Mouse (Mus musculus) hindbrain, postnatal 0 days (tissue): Measurements from ENCODE around the gene Alb. TPM values are rescaled to one million over a fixed set of nuclear protein-coding genes. Genes with fewer than 3 reads are reported as not detected.

Experiments
- ATAC-seq: fragments of 200-750 bp; cut with Nextera tagmentation; 2 replicates; pipeline ENCODE4 v1.8.0; 2017; ENCODE audit warnings: mild to moderate bottlenecking, moderate TSS enrichment, moderate library complexity
- DNase-seq: peaks from one replicate; pipeline ENCODE4 v3.0.0-alpha.2; 2015; ENCODE audit warnings: low spot score
- H3K27ac ChIP-seq: fragments of 300-500 bp; sonication (generic); 2 replicates; pipeline ENCODE4 v1.5.1; 2014; ENCODE audit warnings: mild to moderate bottlenecking
- H3K27me3 ChIP-seq: fragments of 300-500 bp; sonication (generic); 2 replicates; pipeline ENCODE4 v1.6.1; 2014; ENCODE audit warnings: low read length, mixed read lengths; ENCODE audit not compliant: insufficient read depth
- H3K36me3 ChIP-seq: fragments of 300-500 bp; sonication (generic); 2 replicates; pipeline ENCODE4 v1.6.1; 2014; ENCODE audit warnings: low read length, mixed read lengths; ENCODE audit not compliant: insufficient read depth
- H3K4me1 ChIP-seq: fragments of 300-500 bp; sonication (generic); 2 replicates; pipeline ENCODE4 v1.6.1; 2014; ENCODE audit warnings: antibody characterized with exemption, low read length, mixed read lengths; ENCODE audit not compliant: insufficient read depth
- H3K4me2 ChIP-seq: fragments of 300-500 bp; sonication (generic); 2 replicates; pipeline ENCODE4 v1.6.1; 2014; ENCODE audit warnings: low read depth, mild to moderate bottlenecking, low read length, moderate library complexity, mixed read lengths
- H3K4me3 ChIP-seq: fragments of 300-500 bp; sonication (generic); 2 replicates; pipeline ENCODE4 v1.5.1; 2014; ENCODE audit warnings: low read length
- H3K9ac ChIP-seq: fragments of 300-500 bp; sonication (generic); replicated peaks from 2 replicates; pipeline ENCODE4 v1.6.1; 2014; ENCODE audit warnings: mild to moderate bottlenecking, low read length, moderate library complexity, mixed read lengths
- H3K9me3 ChIP-seq: fragments of 300-500 bp; sonication (generic); 2 replicates; pipeline ENCODE4 v1.6.1; 2016; ENCODE audit warnings: low read length, mixed read lengths
- CTCF ChIP-seq: IDR thresholded peaks from 2 replicates; pipeline ENCODE4 v1.5.1; 2016; ENCODE audit warnings: antibody characterized with exemption, control low read depth, low read depth
- WGBS: fragments of 180-500 bp; shearing (Covaris S2); extraction: QIAGEN DNeasy Blood & Tissue Kit; methylation state at CpG from one replicate; pipeline ENCODE4 v1.1.7; 2014; 5-methylcytosine and 5-hydroxymethylcytosine counted together
- polyA plus RNA-seq: library from polyadenylated mRNA; unstranded; fragments of >200 nt; fragmentation: Nextera tagmentation; extraction: Ambion mirVana; gene quantifications from 2 replicates; pipeline ENCODE4 v1.2.1, GENCODE M21; 2015
- total RNA-seq: library from RNA; depleted of rRNA; stranded (reverse); fragments of >200 nt; gene quantifications from 2 replicates; pipeline ENCODE4 v1.2.3, GENCODE M21; 2014

Alb gene
- total and polyA plus RNA-seq, 2 experiments from 2014 or later = 0.21 TPM; not detected in 1

DNA sequence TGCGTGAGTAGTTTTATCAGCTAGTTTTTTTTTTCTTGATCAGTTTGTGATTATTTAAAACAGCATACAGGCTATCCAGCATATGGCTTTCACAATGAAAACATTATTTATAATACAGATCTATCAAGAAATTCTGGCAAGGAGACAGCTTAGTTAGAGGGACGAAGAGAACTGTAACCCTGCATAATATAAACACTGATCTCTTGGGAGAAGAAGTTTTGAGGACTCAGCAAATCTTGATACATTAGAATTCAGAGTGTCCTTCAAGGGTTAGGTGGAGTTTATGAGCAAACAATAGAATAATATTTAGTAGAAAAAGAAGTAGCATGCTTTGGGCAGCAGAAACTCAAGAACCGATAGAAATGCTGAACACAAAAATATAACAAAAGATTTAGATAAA is 10.1 kb downstream of the Alb start:
- no peak overlapping the region for H3K4me3 ChIP-seq
- no peak overlapping the region for H3K4me2 ChIP-seq
- ATAC-seq = no peak
- no peak for TF ChIP-seq CTCF
- DNase-seq = no peak
- no peaks in the 10 kb centered on the region for H3K27me3 ChIP-seq
- H3K4me1 ChIP-seq = no peaks in the 10 kb centered on the region
- H3K9me3 ChIP-seq = no peaks in the 10 kb centered on the region
- 88% methylated on average over 3 of the region's 3 CpGs for WGBS
- no peak overlapping the region for H3K27ac ChIP-seq
- H3K9ac ChIP-seq = no peak overlapping the region
- H3K36me3 ChIP-seq = no peaks in the 10 kb centered on the region

DNA sequence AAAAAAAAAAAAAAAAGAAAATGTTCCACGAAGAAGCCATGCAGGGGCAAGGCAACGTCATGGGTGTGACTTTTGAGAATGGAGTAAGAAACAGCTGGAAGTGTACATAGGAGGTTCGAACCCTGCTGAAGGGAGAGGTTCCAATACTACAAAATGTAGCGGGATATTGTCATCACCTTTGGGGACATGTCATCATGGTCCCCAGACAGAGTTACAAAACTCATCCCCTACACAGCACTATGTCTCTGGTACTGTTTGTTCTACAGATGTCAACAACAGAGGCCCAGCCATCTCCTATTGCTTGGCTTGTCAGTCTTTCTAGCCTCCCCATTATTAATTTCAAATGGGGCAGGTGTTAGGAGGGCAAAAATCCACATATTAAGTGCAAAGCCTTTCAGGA is 13.2 kb downstream of the Alb start:
- no peak for ATAC-seq
- DNase-seq = no peak
- Histone ChIP-seq H3K36me3 (no peaks in the 10 kb centered on the region), H3K4me1 (no peaks in the 10 kb centered on the region), H3K4me3 (no peak overlapping the region), H3K27me3 (no peaks in the 10 kb centered on the region), H3K9me3 (no peaks in the 10 kb centered on the region), H3K9ac (no peak overlapping the region), H3K27ac (no peak overlapping the region), H3K4me2 (no peak overlapping the region)
- no peak for TF ChIP-seq CTCF
- WGBS = 94% methylated on average over 4 of the region's 4 CpGs

DNA sequence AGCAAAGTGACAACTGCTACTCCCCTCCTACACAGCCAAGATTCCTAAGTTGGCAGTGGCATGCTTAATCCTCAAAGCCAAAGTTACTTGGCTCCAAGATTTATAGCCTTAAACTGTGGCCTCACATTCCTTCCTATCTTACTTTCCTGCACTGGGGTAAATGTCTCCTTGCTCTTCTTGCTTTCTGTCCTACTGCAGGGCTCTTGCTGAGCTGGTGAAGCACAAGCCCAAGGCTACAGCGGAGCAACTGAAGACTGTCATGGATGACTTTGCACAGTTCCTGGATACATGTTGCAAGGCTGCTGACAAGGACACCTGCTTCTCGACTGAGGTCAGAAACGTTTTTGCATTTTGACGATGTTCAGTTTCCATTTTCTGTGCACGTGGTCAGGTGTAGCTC is 13.7 kb downstream of the Alb start:
- Histone ChIP-seq H3K9me3 (no peaks in the 10 kb centered on the region), H3K27ac (no peak overlapping the region), H3K36me3 (no peaks in the 10 kb centered on the region), H3K4me2 (no peak overlapping the region), H3K27me3 (no peaks in the 10 kb centered on the region), H3K4me1 (no peaks in the 10 kb centered on the region), H3K9ac (no peak overlapping the region), H3K4me3 (no peak overlapping the region)
- DNase-seq = no peak
- ATAC-seq = no peak
- no peak for TF ChIP-seq CTCF
- 84% methylated on average over 5 of the region's 5 CpGs for WGBS

DNA sequence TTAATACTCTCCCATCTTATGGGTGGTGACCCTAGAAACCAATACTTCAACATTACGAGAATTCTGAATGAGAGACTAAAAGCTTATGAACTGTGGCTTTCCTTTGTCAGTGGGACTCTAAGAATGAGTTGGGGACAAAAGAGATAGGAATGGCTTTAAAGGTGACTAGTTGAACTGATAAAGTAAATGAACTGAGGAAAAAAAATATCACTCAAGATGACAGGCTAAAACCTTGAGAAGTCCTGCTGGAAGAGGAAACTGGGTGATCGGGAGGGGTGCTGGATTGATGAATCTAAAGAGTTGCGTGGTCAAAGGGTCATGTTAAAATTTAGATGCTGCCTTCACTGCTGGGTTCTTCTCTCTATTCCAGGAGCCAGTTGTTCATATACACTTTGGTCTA is 16.0 kb downstream of the Alb start:
- 88% methylated on average over 3 of the region's 3 CpGs for WGBS
- Histone ChIP-seq H3K4me2 (no peak overlapping the region), H3K36me3 (no peaks in the 10 kb centered on the region), H3K9me3 (no peaks in the 10 kb centered on the region), H3K27ac (no peak overlapping the region), H3K27me3 (no peaks in the 10 kb centered on the region), H3K4me1 (no peaks in the 10 kb centered on the region), H3K4me3 (no peak overlapping the region), H3K9ac (no peak overlapping the region)
- ATAC-seq (no peak), DNase-seq (no peak)
- TF ChIP-seq CTCF = no peak

- no peak for DNase-seq
- 84% methylated on average over 7 of the region's 7 CpGs for WGBS
- TF ChIP-seq CTCF = no peak
- no peaks in the 10 kb centered on the region for H3K27me3 ChIP-seq
- H3K27ac ChIP-seq = no peak overlapping the region
- H3K9ac ChIP-seq = no peak overlapping the region
- no peaks in the 10 kb centered on the region for H3K36me3 ChIP-seq
- no peak overlapping the region for H3K4me2 ChIP-seq
- ATAC-seq = no peak
- no peaks in the 10 kb centered on the region for H3K4me1 ChIP-seq
- H3K9me3 ChIP-seq = no peaks in the 10 kb centered on the region
- no peak overlapping the region for H3K4me3 ChIP-seq
Measured at GRCm38 (mm10) chr5:90477308-90478140, 16.8 kb downstream of the Alb start.

- ATAC-seq = no peak
Measured at GRCm38 (mm10) chr5:90478886-90479285, 18.2 kb downstream of the Alb start.

DNA sequence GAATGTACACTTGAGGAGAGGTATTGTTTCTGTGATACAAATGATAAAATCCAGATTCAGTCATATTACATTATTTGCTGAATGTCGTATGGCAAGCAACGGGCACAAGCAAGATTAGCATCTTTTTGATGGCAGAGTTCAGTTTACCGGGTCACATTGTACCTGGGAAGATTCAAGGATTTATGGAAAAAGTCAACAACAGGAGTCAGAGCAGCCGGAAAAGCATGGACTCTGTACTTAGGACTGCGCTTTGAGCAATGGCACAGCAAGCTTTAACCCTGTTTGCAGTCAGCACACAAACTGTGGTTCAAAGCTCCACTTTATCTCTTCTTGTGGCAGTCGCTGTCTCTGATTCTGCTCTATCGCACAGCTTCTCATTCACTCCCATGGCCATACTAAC is 24.9 kb downstream of the Alb start:
- no peaks in the 10 kb centered on the region for H3K4me1 ChIP-seq
- TF ChIP-seq CTCF = no peak
- WGBS = 92% methylated on average over 7 of the region's 7 CpGs

More at GRCm38 (mm10) chr5:90478886-90479285, 18.2 kb downstream of the Alb start:
- Histone ChIP-seq H3K27me3 (no peaks in the 10 kb centered on the region), H3K36me3 (no peaks in the 10 kb centered on the region), H3K9ac (no peak overlapping the region), H3K4me1 (no peaks in the 10 kb centered on the region), H3K4me3 (no peak overlapping the region), H3K4me2 (no peak overlapping the region), H3K9me3 (no peaks in the 10 kb centered on the region), H3K27ac (no peak overlapping the region)
- TF ChIP-seq CTCF = no peak
- WGBS = 93% methylated on average over 1 of the region's 1 CpGs
- DNase-seq = no peak

More for the DNA sequence above, 24.9 kb downstream of the Alb start:
- Histone ChIP-seq H3K27ac (no peak overlapping the region), H3K27me3 (no peaks in the 10 kb centered on the region), H3K4me3 (no peak overlapping the region), H3K9ac (no peak overlapping the region), H3K9me3 (no peaks in the 10 kb centered on the region), H3K36me3 (no peaks in the 10 kb centered on the region), H3K4me2 (no peak overlapping the region)
- DNase-seq = no peak
- no peak for ATAC-seq
